Mouse (Mus musculus) lung, adult 2 months (tissue): ENCODE measurements around the gene Inhbc. TPM values are rescaled to one million over a fixed set of nuclear protein-coding genes. Genes with fewer than 3 reads are reported as not detected.
A peak's percentile ranks its signal among the peaks of the same experiment; 100 is the strongest.

Source experiments
- DNase-seq: peaks from one replicate; pipeline ENCODE4 v3.0.0; 2022
- H3K4me1 ChIP-seq: fragments of 200-500 bp; 2 replicates; pipeline ENCODE4 v1.6.1; 2011; ENCODE audit warnings: low read length; ENCODE audit not compliant: control insufficient read depth, insufficient read depth
- H3K4me3 ChIP-seq: fragments of 200-500 bp; replicated peaks from 2 replicates; pipeline ENCODE3; 2011; ENCODE audit warnings: low read depth, mild to moderate bottlenecking, control low read depth, low read length; ENCODE audit errors: extremely low read depth
- CTCF ChIP-seq: fragments of 200-500 bp; IDR thresholded peaks from 2 replicates; pipeline ENCODE4 v1.5.1; 2011; ENCODE audit warnings: mild to moderate bottlenecking, low read length, control low read depth; ENCODE audit not compliant: insufficient read depth
- POLR2A ChIP-seq: fragments of 200-500 bp; IDR thresholded peaks from 2 replicates; pipeline ENCODE4 v1.6.1; 2011; ENCODE audit warnings: low read depth, mild to moderate bottlenecking, control low read depth, low read length, borderline replicate concordance; ENCODE audit errors: extremely low read depth
- WGBS: fragments of 180-500 bp; shearing (Covaris S2); methylation state at CpG from one replicate; pipeline ENCODE4 v1.1.7; 2018; 5-methylcytosine and 5-hydroxymethylcytosine counted together
- polyA plus RNA-seq: library from polyadenylated mRNA; depleted of rRNA; stranded (reverse); fragments of >200 nt; gene quantifications from 2 replicates; pipeline ENCODE4 v1.2.3, GENCODE M21; 2012

The Inhbc gene
- polyA plus RNA-seq, 1 experiment, result not detected

DNA sequence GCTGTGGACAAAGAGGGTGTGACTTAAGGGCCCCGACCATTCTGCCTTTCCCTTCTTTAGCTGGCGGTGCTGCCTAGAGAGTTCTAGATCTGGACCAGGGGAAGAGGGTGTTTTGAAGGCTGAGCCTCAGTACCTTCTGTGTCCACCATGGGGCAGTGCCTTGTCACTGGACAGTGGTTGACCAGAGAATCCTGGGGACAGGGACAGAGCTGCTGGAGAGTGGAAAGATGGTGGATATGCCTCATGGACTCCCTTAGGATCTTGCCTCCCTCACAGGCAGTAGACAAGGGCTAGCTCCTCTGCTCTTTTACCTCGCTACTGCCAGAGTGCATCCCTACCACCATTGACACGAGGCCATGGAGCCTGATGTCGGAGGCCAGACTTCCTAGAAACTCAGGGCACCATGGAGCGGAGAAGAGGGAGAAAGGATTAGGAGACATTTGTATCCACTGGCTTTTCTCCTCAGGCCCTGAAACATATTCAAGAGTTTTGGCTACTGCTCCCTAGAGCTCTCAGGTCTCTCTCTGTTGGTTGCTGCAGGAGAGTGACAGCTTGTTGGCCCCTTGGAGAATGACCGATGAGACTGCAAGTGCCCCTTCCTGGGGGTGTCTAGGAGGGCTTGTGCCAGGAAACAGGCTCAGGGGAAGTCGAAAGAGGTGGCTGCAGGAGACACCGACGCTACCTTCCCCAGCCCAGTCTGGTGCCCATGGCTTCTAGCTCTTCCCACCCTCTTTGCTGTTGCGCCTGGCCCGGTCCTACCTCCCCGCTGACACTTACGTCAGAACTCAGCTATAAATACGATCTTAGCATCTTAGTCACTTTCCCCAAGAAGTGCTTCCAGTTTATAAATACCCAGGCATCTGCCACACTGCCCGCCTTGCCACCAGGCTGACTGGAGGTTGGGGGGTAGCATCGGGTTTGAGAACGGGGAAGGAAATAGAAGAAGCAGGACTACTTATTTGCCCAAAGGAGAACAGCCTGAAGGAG, 16.0 kb downstream of the Inhbc start, which contains the start of gene Inhbe:
Gene Inhbe, minus strand, starts transcription at position 503 of the 987 bp plus-strand sequence.
- H3K4me3 ChIP-seq, result no peak within 1 kb of the TSS
- no peak for TF ChIP-seq POLR2A
- peak; percentile 27; the same call in 1 of the 2 replicates for TF ChIP-seq CTCF
- WGBS, result 59% methylated on average over 18 of the region's 18 CpGs
- DNase-seq, result no peak
- no peaks in the 10 kb centered on the region for H3K4me1 ChIP-seq

DNA sequence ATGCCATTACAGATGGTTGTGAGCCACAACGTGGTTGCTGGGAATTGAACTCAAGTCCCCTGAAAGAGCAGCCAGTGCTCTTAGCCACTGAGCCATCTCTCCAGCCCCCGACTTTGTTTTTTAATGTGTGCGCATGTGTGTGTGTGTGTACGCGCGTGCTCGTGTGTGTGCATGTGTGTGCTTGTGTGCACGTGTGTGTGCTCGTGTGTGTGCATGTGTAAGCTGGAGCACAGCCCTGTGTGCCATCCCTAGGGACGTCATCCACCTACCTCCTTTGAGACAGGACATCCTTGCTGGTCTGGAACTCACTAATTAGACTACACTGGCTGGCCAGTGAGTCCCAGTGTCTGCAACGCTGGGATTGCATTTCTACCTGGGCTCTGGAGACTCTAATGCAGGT, 17.5 kb downstream of the Inhbc start:
- Histone ChIP-seq H3K4me3 (no peak overlapping the region), H3K4me1 (no peaks in the 10 kb centered on the region)
- no peak for TF ChIP-seq POLR2A
- no peak for TF ChIP-seq CTCF
- DNase-seq, result no peak
- WGBS, result 86% methylated on average over 11 of the region's 11 CpGs

DNA sequence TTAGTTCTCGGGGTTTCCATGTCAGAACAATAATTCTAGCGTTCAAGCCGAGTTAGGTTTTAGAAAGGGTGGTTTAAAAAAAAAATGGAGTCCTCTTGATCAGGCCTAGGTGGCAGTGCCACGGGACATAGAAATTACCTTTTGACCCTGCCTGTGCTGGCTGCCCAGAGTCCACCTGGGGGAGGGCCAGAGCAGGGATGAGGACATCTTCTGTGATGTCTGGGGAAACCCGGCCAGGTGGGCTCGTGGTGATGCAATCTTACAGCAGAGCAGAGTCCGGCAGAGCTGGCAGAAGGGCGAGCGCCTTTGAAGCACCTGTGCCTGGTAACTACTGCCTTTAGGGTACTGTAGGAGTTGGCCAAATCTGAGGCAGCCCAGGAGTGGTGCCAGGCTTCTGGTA, 18.0 kb downstream of the Inhbc start:
- Histone ChIP-seq H3K4me1 (no peaks in the 10 kb centered on the region), H3K4me3 (no peak overlapping the region)
- 82% methylated on average over 9 of the region's 9 CpGs for WGBS
- TF ChIP-seq CTCF (no peak), POLR2A (no peak)
- no peak for DNase-seq

GRCm38 (mm10) chr10:127351719-127352118, 18.5 kb downstream of the Inhbc start:
- Histone ChIP-seq H3K4me3 (no peak overlapping the region), H3K4me1 (no peaks in the 10 kb centered on the region)
- WGBS, result 63% methylated on average over 8 of the region's 8 CpGs
- TF ChIP-seq POLR2A, result no peak
- no peak for TF ChIP-seq CTCF
- no peak for DNase-seq

DNA sequence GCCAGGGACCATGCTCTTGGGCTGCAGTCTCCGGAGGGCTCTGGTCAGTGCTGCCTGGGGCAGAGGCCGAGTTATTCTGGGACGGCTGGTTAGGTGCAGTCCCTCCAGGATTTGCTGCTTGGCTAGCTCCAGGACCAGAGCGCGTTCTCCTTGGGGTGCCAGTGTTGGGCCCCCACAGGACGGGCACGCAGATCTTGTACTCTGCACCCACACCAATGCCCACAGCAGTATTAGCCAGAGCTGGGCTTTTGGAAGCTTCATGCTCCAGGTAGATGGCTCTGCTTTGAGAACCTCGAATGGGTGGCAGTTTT, 19.0 kb downstream of the Inhbc start:
- Histone ChIP-seq H3K4me1 (no peaks in the 10 kb centered on the region), H3K4me3 (no peak overlapping the region)
- TF ChIP-seq CTCF (no peak), POLR2A (no peak)
- WGBS, result 87% methylated on average over 8 of the region's 8 CpGs
- no peak for DNase-seq

- DNase-seq, result peak; percentile 59
- WGBS, result 13% methylated on average over 24 of the region's 24 CpGs
- Histone ChIP-seq H3K4me3 (no peak overlapping the region), H3K4me1 (no peaks in the 10 kb centered on the region)
- TF ChIP-seq CTCF, result peak; percentile 81
- TF ChIP-seq POLR2A, result no peak
Observed at GRCm38 (mm10) chr10:127350594-127351284, 19.5 kb downstream of the Inhbc start.

GRCm38 (mm10) chr10:127349810-127350209, 20.4 kb downstream of the Inhbc start:
- no peak for TF ChIP-seq CTCF
- no peak for TF ChIP-seq POLR2A
- H3K4me1 ChIP-seq, result no peaks in the 10 kb centered on the region

GRCm38 (mm10) chr10:127348957-127349356, 21.3 kb downstream of the Inhbc start:
- no peak for DNase-seq
- Histone ChIP-seq H3K4me3 (no peak overlapping the region), H3K4me1 (no peaks in the 10 kb centered on the region)
- WGBS, result 56% methylated on average over 4 of the region's 4 CpGs
- no peak for TF ChIP-seq POLR2A
- TF ChIP-seq CTCF, result peak; percentile 24; the same call in 1 of the 2 replicates

More at GRCm38 (mm10) chr10:127349810-127350209, 20.4 kb downstream of the Inhbc start:
- 74% methylated on average over 8 of the region's 8 CpGs for WGBS
- H3K4me3 ChIP-seq, result no peak overlapping the region
- DNase-seq, result no peak

DNA sequence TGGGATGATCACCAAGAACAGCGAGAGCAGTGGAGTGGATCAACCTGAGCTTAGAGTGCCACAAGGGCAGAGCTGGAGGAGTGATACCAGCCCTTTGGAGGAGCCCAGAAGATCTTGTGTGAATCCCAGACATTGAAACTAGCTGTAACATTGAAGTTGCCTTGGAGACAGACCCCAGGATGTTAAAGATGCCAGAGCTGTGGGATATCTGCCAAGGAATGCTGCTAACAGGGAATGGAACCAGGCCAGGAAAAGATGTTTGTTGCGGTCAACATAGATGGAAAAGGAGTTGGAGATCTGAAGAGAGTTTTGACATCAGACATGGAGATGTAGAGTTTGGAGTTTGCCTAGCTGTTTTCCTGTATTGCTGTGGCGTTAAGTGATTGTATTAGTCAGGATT, 24.1 kb downstream of the Inhbc start:
- no peak for DNase-seq
- H3K4me1 ChIP-seq, result 0 out of 2 replicates have a peak, but pooled peaks cover 2% of the 10 kb centered on the region
- H3K4me3 ChIP-seq, result no peak overlapping the region
- WGBS, result 73% methylated on average over 3 of the region's 3 CpGs
- TF ChIP-seq CTCF, result no peak
- TF ChIP-seq POLR2A, result no peak

- WGBS, result 64% methylated on average over 3 of the region's 3 CpGs
- no peak for DNase-seq
- Histone ChIP-seq H3K4me1 (peaks cover 2% of the 10 kb centered on the region; the same call in 1 of the 2 replicates), H3K4me3 (no peak overlapping the region)
- no peak for TF ChIP-seq POLR2A
- TF ChIP-seq CTCF, result no peak
Observed at GRCm38 (mm10) chr10:127343029-127343428, 27.2 kb downstream of the Inhbc start.
